Mouse (Mus musculus) kidney, adult 2 months (tissue): ENCODE results near the gene Gm45808.

Experiments
- CTCF ChIP-seq: fragments of 200-500 bp; conservative IDR thresholded peaks from 2 replicates; pipeline ENCODE4 v1.5.1; 2011; ENCODE audit warnings: low read depth, mild to moderate bottlenecking, control low read depth, low read length, moderate library complexity, mixed read lengths; ENCODE audit not compliant: insufficient read depth, insufficient read length
- POLR2A ChIP-seq: fragments of 200-500 bp; IDR thresholded peaks from one replicate; pipeline ENCODE4 v1.6.1; 2011; ENCODE audit warnings: low read depth, low read length, control low read depth

DNA sequence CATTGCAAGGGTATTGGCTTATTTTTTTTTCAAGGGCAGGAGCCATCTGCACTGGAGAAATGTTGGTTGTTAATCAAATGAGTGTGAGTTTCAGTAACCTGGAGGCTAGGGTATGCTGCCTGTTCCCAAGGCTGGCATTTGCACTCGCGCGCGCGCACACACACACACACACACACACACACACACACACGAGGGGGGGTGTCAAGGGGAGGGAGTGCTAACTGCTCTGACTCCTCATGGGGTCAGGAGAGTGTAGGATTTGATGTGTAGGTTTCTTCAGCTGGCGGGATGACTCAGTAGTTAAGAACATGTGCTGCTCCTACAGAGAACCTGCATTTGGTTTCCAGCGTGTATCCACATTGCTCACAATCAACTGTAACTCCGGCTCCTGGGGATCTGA is 4.2 kb upstream of the Gm45808 start:
- no peak for TF ChIP-seq CTCF
- no peak for TF ChIP-seq POLR2A
